In genomic region chr6:135662801-135663537, GRCm38 (mm10) we compare ENCODE assay signal across 21 mouse cellular contexts.
DNase-seq lines count a peak whose midpoint lies in the region; ATAC-seq and TF ChIP-seq lines count a peak whose summit lies in the region.
"Had no signal": no experiment of that assay in that cellular context is flagged by ENCODE, and none has a peak within 500 bp of the region (broad histone marks: within the 10 kb centered on the region; RNA-seq: fewer than 3 reads in every experiment).

No protein-coding gene starts in this region.

- no peaks in the 10 kb centered on the region for H3K36me3 ChIP-seq in forebrain, embryonic 16.5 days (ENCODE audit: control insufficient read depth, insufficient read depth)
- no peaks in the 10 kb centered on the region for H3K36me3 ChIP-seq in forebrain, embryonic 12.5 days (replicated peaks)
- H3K36me3 ChIP-seq: embryonic facial prominence, embryonic 10.5 days; heart, embryonic 10.5 days; heart, embryonic 15.5 days; hindbrain, embryonic 13.5 days had no signal

- no peak overlapping the region for H3K4me2 ChIP-seq in forebrain, embryonic 16.5 days (ENCODE audit: low read length)
- H3K4me2 ChIP-seq in forebrain, embryonic 12.5 days, result no peak overlapping the region
- H3K4me2 ChIP-seq: heart, embryonic 15.5 days; hindbrain, embryonic 13.5 days had no signal

- no peaks in the 10 kb centered on the region for H3K9me3 ChIP-seq in forebrain, embryonic 16.5 days (ENCODE audit: control insufficient read depth, low read length)
- no peaks in the 10 kb centered on the region for H3K9me3 ChIP-seq in forebrain, embryonic 12.5 days
- H3K9me3 ChIP-seq: embryonic facial prominence, embryonic 10.5 days; heart, embryonic 10.5 days; heart, embryonic 15.5 days; hindbrain, embryonic 13.5 days had no signal

- H3K27me3 ChIP-seq in forebrain, embryonic 16.5 days (replicated peaks; ENCODE audit: control insufficient read depth, insufficient read depth, low read length), result no peaks in the 10 kb centered on the region
- H3K27me3 ChIP-seq in forebrain, embryonic 12.5 days, result no peaks in the 10 kb centered on the region
- H3K27me3 ChIP-seq: CH12.LX; heart, embryonic 15.5 days; hindbrain, embryonic 13.5 days; Patski had no signal

- TF ChIP-seq POLR2A in cortical plate, adult 2 months (IDR thresholded peaks at IDR 0.05; ENCODE audit: extremely low read depth, insufficient read depth, low read length), result no peak

- H3K27ac ChIP-seq in forebrain, embryonic 16.5 days (ENCODE audit: low read length), result peak overlapping the region; percentile 53; the same call in 1 of the 2 replicates
- no peak overlapping the region for H3K27ac ChIP-seq in forebrain, embryonic 12.5 days
- H3K27ac ChIP-seq in left cerebral cortex, adult 2 months, result peak overlapping the region; percentile 71
- 0 out of 2 replicates have a peak overlapping the region, but pooled peaks have one; percentile 3 for H3K27ac ChIP-seq in cortical plate, adult 2 months (ENCODE audit: insufficient read depth, low read length)
- H3K27ac ChIP-seq: embryonic facial prominence, embryonic 10.5 days; heart, embryonic 10.5 days; heart, embryonic 15.5 days; hindbrain, embryonic 13.5 days; hindbrain, postnatal 0 days had no signal

- DNase-seq in left cerebral cortex, adult 2 months (ENCODE audit: extremely low spot score in 1 of 2, low spot score in 2 of 2), result no peak
- no peak for DNase-seq in left cerebral cortex, postnatal 36 days (ENCODE audit: low spot score in 2 of 2)
- DNase-seq: adrenal gland, postnatal 14 days; cerebellum, adult 8-10 months; cerebellum, postnatal 36 days; gastrocnemius, postnatal 36 days; heart, adult 18-20 months; heart, postnatal 14 days had no signal

- 78% methylated on average over 4 of the region's 4 CpGs for WGBS in forebrain, embryonic 16.5 days
- 92% methylated on average over 4 of the region's 4 CpGs for WGBS in forebrain, embryonic 12.5 days

- H3K9ac ChIP-seq in forebrain, embryonic 16.5 days (replicated peaks; ENCODE audit: low read depth, low read length), result no peak overlapping the region
- H3K9ac ChIP-seq in forebrain, embryonic 12.5 days, result no peak overlapping the region
- H3K9ac ChIP-seq: heart, embryonic 15.5 days; hindbrain, embryonic 13.5 days had no signal

- ATAC-seq in forebrain, embryonic 16.5 days, result no peak
- ATAC-seq in forebrain, embryonic 12.5 days (ENCODE audit: low FRiP score), result no peak
- no peak for ATAC-seq in monocyte, adult 5-6 weeks (replicated peaks; ENCODE audit: insufficient number of reproducible peaks, low FRiP score, low TSS enrichment, poor library complexity, severe bottlenecking)
- ATAC-seq: activated CD4-positive, CD25-positive, alpha-beta regulatory T cell, adult 4 months; forebrain, embryonic 14.5 days; hindbrain, postnatal 0 days; Patski had no signal

- intact Hi-C loops in left cerebral cortex, adult 2 months (cut with DNase I), result loop anchor here (2.0 kb wide), 1 partner anchor 26 kb away; no protein-coding TSS in a partner anchor
- intact Hi-C loops in left cerebral cortex, postnatal 36 days (cut with DNase I), result no loop called here

- H3K4me1 ChIP-seq in forebrain, embryonic 16.5 days (replicated peaks; ENCODE audit: control insufficient read depth, insufficient read depth, low read length), result no peaks in the 10 kb centered on the region; the same call in 1 of the 2 replicates
- H3K4me1 ChIP-seq in forebrain, embryonic 12.5 days, result no peaks in the 10 kb centered on the region
- peaks cover 3% of the 10 kb centered on the region; the same call in 1 of the 2 replicates for H3K4me1 ChIP-seq in cortical plate, adult 2 months (ENCODE audit: control insufficient read depth, insufficient read depth, low read length)
- H3K4me1 ChIP-seq: embryonic facial prominence, embryonic 10.5 days; heart, embryonic 10.5 days; heart, embryonic 15.5 days; hindbrain, embryonic 13.5 days had no signal

- H3K4me3 ChIP-seq in forebrain, embryonic 16.5 days (replicated peaks; ENCODE audit: low read length), result no peak overlapping the region
- no peak overlapping the region for H3K4me3 ChIP-seq in forebrain, embryonic 12.5 days (replicated peaks)
- no peak overlapping the region for H3K4me3 ChIP-seq in left cerebral cortex, adult 2 months
- no peak overlapping the region for H3K4me3 ChIP-seq in cortical plate, adult 2 months (ENCODE audit: insufficient read depth, low read length)
- H3K4me3 ChIP-seq: embryonic facial prominence, embryonic 10.5 days; heart, embryonic 10.5 days; heart, embryonic 15.5 days; hindbrain, embryonic 13.5 days had no signal

- no peak for TF ChIP-seq CTCF in left cerebral cortex, adult 2 months (IDR thresholded peaks at IDR 0.05)
- no peak for TF ChIP-seq CTCF in cortical plate, adult 2 months (IDR thresholded peaks at IDR 0.05; ENCODE audit: extremely low read depth, insufficient read depth, low read length)
